Mouse (Mus musculus): Measurements from ENCODE around the gene Spsb4. TPM values are rescaled to one million over a fixed set of nuclear protein-coding genes. Genes with fewer than 3 reads are reported as not detected.
A peak's percentile ranks its signal among the peaks of the same experiment; 100 is the strongest.

The Spsb4 gene
- polyA plus RNA-seq (2015; fragmentation: Nextera tagmentation; extraction: Ambion mirVana), result 55.5 and 61.4 TPM in 2 replicates

- peak; percentile 83 for ATAC-seq (ENCODE audit: extremely low read depth, insufficient number of reproducible peaks, low FRiP score, low TSS enrichment)
- H3K4me1 ChIP-seq, result peaks cover 46% of the 10 kb centered on the region
- peak within 1 kb of the TSS; percentile 72 for H3K4me3 ChIP-seq
- peak within 1 kb of the TSS; percentile 95 for H3K27ac ChIP-seq (replicated peaks)
- WGBS, result under 1% methylated on average over 46 of the region's 47 CpGs
- H3K9me3 ChIP-seq, result no peaks in the 10 kb centered on the region
- H3K36me3 ChIP-seq, result no peaks in the 10 kb centered on the region
- H3K27me3 ChIP-seq (replicated peaks), result peaks cover 5% of the 10 kb centered on the region; the same call in 1 of the 2 replicates
- H3K9ac ChIP-seq, result peak within 1 kb of the TSS; percentile 89
- peak within 1 kb of the TSS; percentile 81 for H3K4me2 ChIP-seq
These were observed at the start of gene Spsb4 for GRCm38 (mm10) chr9:97018677-97019147. TSS of gene Spsb4 (minus strand) at chr9:97018843.

GRCm38 (mm10) chr9:97067761-97068160 is 49.1 kb upstream of the Spsb4 start:
- 77% methylated on average over 6 of the region's 6 CpGs for WGBS
- no peak for ATAC-seq (ENCODE audit: extremely low read depth, insufficient number of reproducible peaks, low FRiP score, low TSS enrichment)
- no peak overlapping the region for H3K4me3 ChIP-seq

GRCm38 (mm10) chr9:97065885-97066284 is 47.2 kb upstream of the Spsb4 start:
- no peak for ATAC-seq (ENCODE audit: extremely low read depth, insufficient number of reproducible peaks, low FRiP score, low TSS enrichment)
- Histone ChIP-seq H3K27ac (replicated peaks) (no peak overlapping the region), H3K36me3 (peaks cover 21% of the 10 kb centered on the region), H3K27me3 (replicated peaks) (no peaks in the 10 kb centered on the region), H3K9ac (no peak overlapping the region), H3K4me1 (peaks cover 4% of the 10 kb centered on the region), H3K4me3 (no peak overlapping the region), H3K9me3 (no peaks in the 10 kb centered on the region), H3K4me2 (no peak overlapping the region)
- WGBS, result 79% methylated on average over 4 of the region's 4 CpGs

More at GRCm38 (mm10) chr9:97067761-97068160, 49.1 kb upstream of the Spsb4 start:
- peaks cover 29% of the 10 kb centered on the region for H3K36me3 ChIP-seq
- H3K9me3 ChIP-seq, result no peaks in the 10 kb centered on the region
- no peak overlapping the region for H3K9ac ChIP-seq
- H3K4me2 ChIP-seq, result no peak overlapping the region
- H3K4me1 ChIP-seq, result no peaks in the 10 kb centered on the region; the same call in 1 of the 2 replicates
- no peak overlapping the region for H3K27ac ChIP-seq (replicated peaks)
- H3K27me3 ChIP-seq (replicated peaks), result no peaks in the 10 kb centered on the region

DNA sequence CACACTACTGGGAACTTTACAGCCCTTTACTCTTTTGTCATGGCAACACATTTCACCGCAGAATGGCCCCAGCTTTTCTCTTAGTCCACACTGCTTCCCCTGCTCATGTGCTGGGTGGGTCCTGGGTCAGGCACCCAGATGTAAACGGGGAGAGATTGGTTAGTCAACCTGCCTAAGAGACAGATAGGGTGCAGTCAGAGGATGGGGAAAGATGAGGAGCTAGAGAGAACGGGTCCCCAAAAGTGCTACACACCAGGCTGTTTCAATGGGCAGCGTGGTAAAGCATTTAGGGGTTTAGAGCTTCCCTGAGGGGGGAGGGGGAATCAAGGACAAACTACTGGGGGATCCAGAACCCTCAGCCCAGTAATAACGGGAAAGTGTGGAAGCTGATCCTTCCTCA is 46.6 kb upstream of the Spsb4 start:
- no peaks in the 10 kb centered on the region for H3K9me3 ChIP-seq
- no peak for ATAC-seq (ENCODE audit: extremely low read depth, insufficient number of reproducible peaks, low FRiP score, low TSS enrichment)
- peaks cover 19% of the 10 kb centered on the region for H3K36me3 ChIP-seq
- WGBS, result 73% methylated on average over 5 of the region's 5 CpGs
- no peaks in the 10 kb centered on the region for H3K27me3 ChIP-seq (replicated peaks)
- H3K4me3 ChIP-seq, result no peak overlapping the region
- no peak overlapping the region for H3K9ac ChIP-seq
- no peak overlapping the region for H3K4me2 ChIP-seq
- H3K4me1 ChIP-seq, result peaks cover 8% of the 10 kb centered on the region
- no peak overlapping the region for H3K27ac ChIP-seq (replicated peaks)

DNA sequence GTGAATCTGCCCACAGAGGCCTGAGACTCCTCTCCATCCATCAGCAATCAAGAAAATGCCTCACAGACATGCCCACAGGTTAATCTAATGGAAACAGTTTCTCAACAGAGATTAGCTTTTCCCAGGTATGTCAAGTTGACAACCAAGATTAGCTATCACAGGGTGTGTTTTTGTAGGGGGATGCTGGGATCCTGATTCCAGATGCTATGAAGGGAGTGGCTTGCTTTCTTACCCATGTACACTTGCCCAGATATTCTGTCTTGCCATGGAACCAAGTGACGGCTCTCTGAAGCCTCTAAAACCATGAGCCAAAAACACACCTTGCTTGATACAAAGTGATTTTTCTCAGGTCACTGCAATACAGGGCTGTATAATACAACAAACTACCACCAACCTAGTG is 45.5 kb upstream of the Spsb4 start:
- Histone ChIP-seq H3K9me3 (no peaks in the 10 kb centered on the region), H3K4me2 (no peak overlapping the region), H3K9ac (no peak overlapping the region), H3K27me3 (replicated peaks) (no peaks in the 10 kb centered on the region), H3K4me1 (peaks cover 8% of the 10 kb centered on the region), H3K36me3 (peaks cover 12% of the 10 kb centered on the region), H3K27ac (replicated peaks) (no peak overlapping the region), H3K4me3 (no peak overlapping the region)
- ATAC-seq (ENCODE audit: extremely low read depth, insufficient number of reproducible peaks, low FRiP score, low TSS enrichment), result no peak
- 89% methylated on average over 1 of the region's 1 CpGs for WGBS

GRCm38 (mm10) chr9:97061696-97062095 is 43.1 kb upstream of the Spsb4 start:
- no peak overlapping the region for H3K4me2 ChIP-seq

GRCm38 (mm10) chr9:97056541-97057338 is 38.1 kb upstream of the Spsb4 start:
- Histone ChIP-seq H3K4me2 (peak overlapping the region; percentile 66), H3K9ac (peak overlapping the region; percentile 64), H3K27me3 (replicated peaks) (0 out of 2 replicates have a peak, but pooled peaks cover 3% of the 10 kb centered on the region), H3K36me3 (no peaks in the 10 kb centered on the region), H3K4me1 (peaks cover 27% of the 10 kb centered on the region), H3K27ac (replicated peaks) (0 out of 2 replicates have a peak overlapping the region, but pooled peaks have one; percentile 15), H3K4me3 (peak overlapping the region; percentile 36), H3K9me3 (no peaks in the 10 kb centered on the region)
- ATAC-seq (ENCODE audit: extremely low read depth, insufficient number of reproducible peaks, low FRiP score, low TSS enrichment), result no peak
- WGBS, result 37% methylated on average over 18 of the region's 18 CpGs

More at GRCm38 (mm10) chr9:97061696-97062095, 43.1 kb upstream of the Spsb4 start:
- no peaks in the 10 kb centered on the region for H3K9me3 ChIP-seq
- no peak overlapping the region for H3K27ac ChIP-seq (replicated peaks)
- WGBS, result 91% methylated on average over 9 of the region's 9 CpGs
- H3K4me1 ChIP-seq, result peaks cover 16% of the 10 kb centered on the region
- no peaks in the 10 kb centered on the region for H3K36me3 ChIP-seq
- no peak overlapping the region for H3K4me3 ChIP-seq
- no peaks in the 10 kb centered on the region for H3K27me3 ChIP-seq (replicated peaks)
- ATAC-seq (ENCODE audit: extremely low read depth, insufficient number of reproducible peaks, low FRiP score, low TSS enrichment), result no peak
- H3K9ac ChIP-seq, result no peak overlapping the region

DNA sequence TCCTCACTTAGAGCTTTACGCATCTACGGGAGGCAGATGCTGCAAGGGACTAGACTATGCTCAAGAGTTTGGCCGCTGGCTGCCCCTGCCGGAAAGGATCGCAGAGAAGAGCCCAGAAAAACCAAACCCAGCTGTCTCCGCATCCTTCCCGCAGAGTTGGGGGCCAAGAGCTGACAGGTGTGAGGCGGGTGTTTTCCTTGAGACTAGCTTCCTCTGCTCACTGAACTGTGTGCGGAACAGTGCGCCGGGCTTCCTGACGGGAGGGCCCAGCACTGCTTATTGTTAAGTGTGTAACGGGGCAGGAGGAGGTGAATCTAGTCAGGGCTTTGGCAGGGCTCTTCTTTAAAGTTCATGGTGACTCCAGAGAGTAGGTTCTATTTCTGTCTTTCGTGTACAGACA is 37.3 kb upstream of the Spsb4 start:
- peaks cover 23% of the 10 kb centered on the region for H3K4me1 ChIP-seq
- 0 out of 2 replicates have a peak, but pooled peaks cover 3% of the 10 kb centered on the region for H3K27me3 ChIP-seq (replicated peaks)
- 0 out of 2 replicates have a peak overlapping the region, but pooled peaks have one; percentile 2 for H3K9ac ChIP-seq
- no peak overlapping the region for H3K27ac ChIP-seq (replicated peaks)
- no peak overlapping the region for H3K4me3 ChIP-seq
- 63% methylated on average over 14 of the region's 14 CpGs for WGBS
- peak overlapping the region; percentile 66 for H3K4me2 ChIP-seq
- no peak for ATAC-seq (ENCODE audit: extremely low read depth, insufficient number of reproducible peaks, low FRiP score, low TSS enrichment)
- H3K9me3 ChIP-seq, result no peaks in the 10 kb centered on the region
- H3K36me3 ChIP-seq, result no peaks in the 10 kb centered on the region

DNA sequence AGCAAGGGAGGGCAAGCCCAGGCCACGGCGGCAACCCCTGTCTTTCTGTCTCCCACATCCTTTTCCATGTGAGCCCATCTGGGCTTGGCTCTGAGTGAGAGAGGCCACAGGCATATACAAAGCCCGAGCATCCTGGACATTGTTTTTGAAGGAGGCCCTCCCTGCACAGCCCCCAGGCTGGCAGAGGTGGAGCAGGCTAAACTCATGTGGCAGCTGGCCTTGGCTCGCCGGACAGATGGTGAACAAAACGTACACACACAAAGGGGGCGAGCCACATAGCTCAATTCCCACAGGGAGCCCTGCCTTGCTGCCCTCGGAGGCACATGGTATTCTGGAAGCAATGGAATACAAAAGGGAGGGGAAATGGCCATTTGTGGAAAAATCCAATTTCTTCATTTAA is 32.5 kb upstream of the Spsb4 start:
- Histone ChIP-seq H3K36me3 (no peaks in the 10 kb centered on the region), H3K4me2 (no peak overlapping the region), H3K9ac (no peak overlapping the region), H3K27me3 (replicated peaks) (0 out of 2 replicates have a peak, but pooled peaks cover 3% of the 10 kb centered on the region), H3K9me3 (peaks cover 9% of the 10 kb centered on the region; the same call in 1 of the 2 replicates), H3K4me3 (no peak overlapping the region), H3K4me1 (peaks cover 6% of the 10 kb centered on the region), H3K27ac (replicated peaks) (no peak overlapping the region)
- WGBS, result 55% methylated on average over 8 of the region's 8 CpGs
- no peak for ATAC-seq (ENCODE audit: extremely low read depth, insufficient number of reproducible peaks, low FRiP score, low TSS enrichment)

GRCm38 (mm10) chr9:97046240-97046639 is 27.6 kb upstream of the Spsb4 start:
- H3K9ac ChIP-seq, result no peak overlapping the region
- ATAC-seq (ENCODE audit: extremely low read depth, insufficient number of reproducible peaks, low FRiP score, low TSS enrichment), result no peak
- H3K9me3 ChIP-seq, result peaks cover 9% of the 10 kb centered on the region; the same call in 1 of the 2 replicates
- H3K36me3 ChIP-seq, result no peaks in the 10 kb centered on the region
- H3K4me3 ChIP-seq, result no peak overlapping the region
- H3K27ac ChIP-seq (replicated peaks), result no peak overlapping the region
- no peaks in the 10 kb centered on the region for H3K4me1 ChIP-seq
- no peak overlapping the region for H3K4me2 ChIP-seq
- WGBS, result 79% methylated on average over 4 of the region's 4 CpGs
- H3K27me3 ChIP-seq (replicated peaks), result no peaks in the 10 kb centered on the region

- ATAC-seq (ENCODE audit: extremely low read depth, insufficient number of reproducible peaks, low FRiP score, low TSS enrichment), result no peak
- WGBS, result 64% methylated on average over 8 of the region's 8 CpGs
These were observed 23.0 kb upstream of the Spsb4 start for GRCm38 (mm10) chr9:97041633-97042032.

More at GRCm38 (mm10) chr9:97041633-97042032, 23.0 kb upstream of the Spsb4 start:
- no peaks in the 10 kb centered on the region for H3K4me1 ChIP-seq
- H3K4me3 ChIP-seq, result no peak overlapping the region
- H3K9ac ChIP-seq, result no peak overlapping the region
- H3K27me3 ChIP-seq (replicated peaks), result no peaks in the 10 kb centered on the region
- no peaks in the 10 kb centered on the region for H3K9me3 ChIP-seq
- no peak overlapping the region for H3K4me2 ChIP-seq
- H3K36me3 ChIP-seq, result no peaks in the 10 kb centered on the region
- H3K27ac ChIP-seq (replicated peaks), result no peak overlapping the region

Measured in heart, embryonic 13.5 days (tissue).